Mouse (Mus musculus): ENCODE results near the gene Pjvk.
A peak's percentile ranks its signal among the peaks of the same experiment; 100 is the strongest.
"Not testable (repeated sequence)": the region's sequence is repeated elsewhere in the genome, so short reads cannot be mapped to it uniquely, and the experiment has no call there.

Gene Pjvk

GRCm38 (mm10) chr2:76647883-76648570 lies at the start of gene Pjvk, which contains the start of gene Prkra:
Gene Pjvk (plus strand): TSS chr2:76648476.
Gene Prkra (minus strand): TSS chr2:76648015.
- peak; percentile 83 to 86 for DNase-seq (ENCODE audit: low read depth in 1 of 2, low spot score in 2 of 2)

GRCm38 (mm10) chr2:76599214-76599613 lies 49.1 kb upstream of the Pjvk start:
- DNase-seq (ENCODE audit: low read depth in 1 of 2, low spot score in 2 of 2): no peak

GRCm38 (mm10) chr2:76602256-76602655 lies 46.0 kb upstream of the Pjvk start:
- no peak for DNase-seq (ENCODE audit: low read depth in 1 of 2, low spot score in 2 of 2)

DNA sequence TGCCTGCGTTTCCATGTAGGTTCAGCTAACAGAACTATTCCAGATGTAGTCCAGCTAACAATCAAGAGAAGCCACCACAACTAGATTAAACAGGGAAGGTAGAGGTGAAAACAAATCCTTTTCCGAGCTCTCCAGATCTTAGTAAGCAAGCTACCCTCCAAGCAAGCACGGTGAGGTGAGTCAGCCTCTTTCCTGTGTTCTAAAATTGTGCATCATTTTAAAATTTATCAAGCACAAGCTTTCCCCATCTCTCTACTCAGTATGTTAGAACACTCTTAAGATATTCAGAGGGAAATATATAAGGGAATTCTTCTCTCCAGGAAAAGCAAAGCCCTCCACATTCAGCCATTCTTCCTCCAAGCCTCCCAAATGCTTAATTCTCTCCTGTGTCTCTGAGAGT lies 41.6 kb upstream of the Pjvk start:
- no peak for DNase-seq (ENCODE audit: low read depth in 1 of 2, low spot score in 2 of 2)

- peak; percentile 10 to 29 for DNase-seq (ENCODE audit: low read depth in 1 of 2, low spot score in 2 of 2)
Measured at GRCm38 (mm10) chr2:76610326-76611104, 37.8 kb upstream of the Pjvk start.

DNA sequence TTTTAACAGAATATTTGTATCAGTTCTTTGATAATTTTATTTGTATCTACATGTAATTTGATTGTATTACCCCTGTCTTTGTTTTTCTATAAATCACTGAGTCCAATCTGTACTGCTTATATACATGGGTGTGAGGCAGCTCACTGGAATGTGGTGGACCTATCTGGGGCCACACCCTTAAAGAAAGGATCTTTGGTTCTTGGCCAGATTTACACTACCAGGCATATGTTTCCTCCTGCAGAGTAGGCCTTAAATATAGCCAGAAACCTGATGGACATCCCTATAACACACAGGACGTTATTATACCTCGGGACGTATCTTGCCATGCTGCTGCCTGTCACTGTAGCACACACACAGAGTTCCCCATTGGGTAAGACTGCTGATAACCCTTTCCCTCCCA lies 36.3 kb upstream of the Pjvk start:
- no peak for DNase-seq (ENCODE audit: low read depth in 1 of 2, low spot score in 2 of 2)

- no peak for DNase-seq (ENCODE audit: low read depth in 1 of 2, low spot score in 2 of 2)
Measured at GRCm38 (mm10) chr2:76618078-76618477, 30.2 kb upstream of the Pjvk start.

GRCm38 (mm10) chr2:76620188-76620587 lies 28.1 kb upstream of the Pjvk start:
- DNase-seq (ENCODE audit: low read depth in 1 of 2, low spot score in 2 of 2): no peak

GRCm38 (mm10) chr2:76621724-76622123 lies 26.6 kb upstream of the Pjvk start:
- no peak for DNase-seq (ENCODE audit: low read depth in 1 of 2, low spot score in 2 of 2)

GRCm38 (mm10) chr2:76622316-76622715 lies 26.0 kb upstream of the Pjvk start:
- DNase-seq (ENCODE audit: low read depth in 1 of 2, low spot score in 2 of 2): not testable (repeated sequence)

- DNase-seq (ENCODE audit: low read depth in 1 of 2, low spot score in 2 of 2): no peak
Measured at GRCm38 (mm10) chr2:76630293-76630692, 18.0 kb upstream of the Pjvk start.

GRCm38 (mm10) chr2:76631600-76631999 lies 16.7 kb upstream of the Pjvk start:
- DNase-seq (ENCODE audit: low read depth in 1 of 2, low spot score in 2 of 2): no peak

GRCm38 (mm10) chr2:76639637-76640036 lies 8.6 kb upstream of the Pjvk start:
- no peak for DNase-seq (ENCODE audit: low read depth in 1 of 2, low spot score in 2 of 2)

DNA sequence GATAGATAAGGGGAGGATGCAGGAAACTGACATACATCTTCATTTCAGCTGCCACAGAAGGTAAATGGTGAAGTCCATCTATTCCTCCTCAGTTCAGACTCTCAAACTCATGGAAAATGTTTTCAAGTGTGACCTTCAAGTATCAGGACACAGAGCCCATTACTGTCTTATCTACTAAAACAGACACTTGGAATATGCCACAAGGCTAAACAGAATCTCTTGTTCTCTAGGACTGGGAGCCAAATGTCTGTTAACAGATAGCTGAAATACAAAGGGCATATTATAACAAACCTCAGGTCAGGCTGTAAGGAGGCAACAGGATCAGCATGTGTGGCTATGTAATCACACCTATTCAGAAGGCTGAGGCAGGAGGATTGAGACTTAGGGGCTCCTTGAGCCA lies 4.5 kb upstream of the Pjvk start:
- DNase-seq (ENCODE audit: low read depth in 1 of 2, low spot score in 2 of 2): no peak

GRCm38 (mm10) chr2:76647441-76647869 lies 821 bp upstream of the Pjvk start:
- DNase-seq (ENCODE audit: low read depth in 1 of 2, low spot score in 2 of 2): no peak

- no peak for DNase-seq (ENCODE audit: low read depth in 1 of 2, low spot score in 2 of 2)
Measured at GRCm38 (mm10) chr2:76648666-76649141, 428 bp downstream of the Pjvk start.

- DNase-seq (ENCODE audit: low read depth in 1 of 2, low spot score in 2 of 2): no peak
Measured at GRCm38 (mm10) chr2:76653070-76653469, 4.8 kb downstream of the Pjvk start.

GRCm38 (mm10) chr2:76654646-76655045 lies 6.4 kb downstream of the Pjvk start:
- DNase-seq (ENCODE audit: low read depth in 1 of 2, low spot score in 2 of 2): no peak

DNA sequence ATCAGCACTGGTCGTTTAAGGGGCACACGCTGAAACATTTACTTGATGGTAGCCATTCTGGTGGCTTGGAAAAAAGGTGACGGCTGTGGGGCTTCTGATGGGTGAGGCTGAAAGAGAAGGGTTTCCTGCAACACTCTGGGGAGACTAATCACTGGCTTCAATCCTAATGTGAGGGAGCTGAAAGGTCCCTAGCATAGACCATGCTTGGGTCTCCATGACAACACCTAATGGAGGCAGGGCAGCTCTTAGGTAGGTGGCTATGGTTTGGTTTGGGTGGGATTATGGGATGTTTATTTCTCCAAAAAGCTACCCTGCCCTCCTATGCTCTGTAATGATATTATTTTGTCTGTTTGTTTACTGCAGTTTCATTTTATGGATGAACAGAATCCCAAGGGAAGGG lies 7.2 kb downstream of the Pjvk start:
- no peak for DNase-seq (ENCODE audit: low read depth in 1 of 2, low spot score in 2 of 2)

DNA sequence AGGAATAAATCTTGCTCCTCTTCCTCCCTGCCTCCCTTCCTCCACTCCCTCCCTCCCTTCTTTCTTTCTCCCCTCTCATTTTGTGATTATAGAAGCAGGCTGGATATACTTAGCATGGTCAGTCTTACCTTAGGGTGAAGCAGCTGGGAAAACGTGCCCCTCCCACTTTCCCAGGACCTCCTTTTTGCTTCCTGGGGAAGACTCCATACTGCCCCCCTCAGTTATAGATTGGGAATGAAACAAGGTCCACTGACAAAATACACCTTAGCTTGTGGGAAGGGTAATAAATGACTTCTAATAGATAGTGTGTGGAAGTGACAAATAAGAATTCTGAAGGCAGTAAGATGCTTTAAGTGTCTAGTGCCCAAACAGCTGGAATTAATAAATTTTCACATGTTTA lies 7.7 kb downstream of the Pjvk start:
- DNase-seq (ENCODE audit: low read depth in 1 of 2, low spot score in 2 of 2): no peak

DNA sequence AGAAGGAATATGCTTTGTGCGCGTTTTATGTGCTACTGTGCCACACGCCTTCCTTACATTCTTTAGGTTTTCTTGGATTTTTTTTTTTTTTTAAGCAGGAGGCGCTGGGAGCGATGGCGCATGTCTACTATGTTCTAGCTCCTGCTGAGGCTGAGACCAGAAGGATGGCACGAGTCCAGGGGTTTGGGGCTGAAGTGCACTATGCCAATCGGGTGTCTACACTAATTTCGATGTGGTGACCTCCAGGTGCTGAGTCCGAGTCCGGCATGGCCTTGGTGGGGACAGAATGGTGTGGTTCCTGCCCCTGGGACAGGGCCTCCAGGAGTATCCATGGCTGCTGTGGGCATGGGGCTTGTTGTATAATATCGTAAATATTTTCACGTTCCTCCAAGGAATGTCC lies 10.3 kb downstream of the Pjvk start:
- DNase-seq (ENCODE audit: low read depth in 1 of 2, low spot score in 2 of 2): no peak

DNA sequence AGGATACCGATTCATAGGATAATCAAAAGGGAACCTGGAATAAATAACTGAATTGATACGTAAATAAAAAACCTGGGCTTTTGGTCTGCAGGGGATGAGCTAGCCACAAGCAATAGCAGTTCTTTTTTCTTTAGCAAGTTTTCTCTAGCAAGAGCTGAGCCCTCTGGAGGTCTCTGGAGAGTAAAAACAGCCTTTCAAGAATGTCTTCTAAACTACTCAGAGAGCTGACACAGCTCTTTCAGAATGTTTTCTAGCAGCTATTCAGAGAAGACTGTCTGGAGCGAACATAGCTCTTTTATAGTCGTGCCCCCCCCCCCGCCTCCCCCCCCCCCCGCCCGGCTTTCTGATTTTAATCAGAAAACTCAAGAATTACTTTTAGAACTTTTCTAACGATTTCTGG lies 11.1 kb downstream of the Pjvk start:
- no peak for DNase-seq (ENCODE audit: low read depth in 1 of 2, low spot score in 2 of 2)

Data from monocyte, adult 2 months (primary cell).